Mouse (Mus musculus): ENCODE measurements around the gene Fv1.

DNA sequence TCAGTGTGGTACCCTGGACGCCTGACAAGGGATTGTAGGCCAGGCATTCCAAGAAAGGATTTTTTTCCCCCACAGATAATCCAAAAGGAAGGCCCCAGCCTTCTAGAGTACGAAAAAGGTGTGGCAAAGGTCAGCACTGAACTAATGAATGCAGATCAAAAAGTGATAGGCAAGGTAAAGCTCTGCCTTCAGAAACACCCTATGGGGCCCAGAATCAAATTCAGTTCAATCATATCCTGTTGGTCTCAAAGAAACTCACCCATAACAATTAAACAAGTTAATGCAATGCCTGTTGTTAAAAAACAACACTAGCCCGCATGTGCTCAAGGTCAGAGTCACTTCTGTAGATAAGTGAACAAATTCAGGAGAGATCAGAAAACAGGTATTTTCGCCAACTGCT is 44.4 kb upstream of the Fv1 start:
- TF ChIP-seq CTCF (conservative IDR thresholded peaks at IDR 0.05; ENCODE audit: insufficient read depth, insufficient read length, low read depth, low read length) (no peak), POLR2A (IDR thresholded peaks at IDR 0.05; ENCODE audit: low read depth, low read length) (no peak)
